Mouse (Mus musculus): ENCODE measurements at regions not wholly inside any gene's neighbourhood (a gene's known extent, or its start where the extent isn't known, plus 50 kb on each side); places are given as distances from the start of the nearest gene placed in this dataset.

- DNase-seq = no peak
These were observed 60.7 kb downstream of the Ifng start for GRCm38 (mm10) chr10:118501571-118501970.

GRCm38 (mm10) chr10:118504811-118505210 lies 64.0 kb downstream of the Ifng start:
- DNase-seq = no peak

DNA sequence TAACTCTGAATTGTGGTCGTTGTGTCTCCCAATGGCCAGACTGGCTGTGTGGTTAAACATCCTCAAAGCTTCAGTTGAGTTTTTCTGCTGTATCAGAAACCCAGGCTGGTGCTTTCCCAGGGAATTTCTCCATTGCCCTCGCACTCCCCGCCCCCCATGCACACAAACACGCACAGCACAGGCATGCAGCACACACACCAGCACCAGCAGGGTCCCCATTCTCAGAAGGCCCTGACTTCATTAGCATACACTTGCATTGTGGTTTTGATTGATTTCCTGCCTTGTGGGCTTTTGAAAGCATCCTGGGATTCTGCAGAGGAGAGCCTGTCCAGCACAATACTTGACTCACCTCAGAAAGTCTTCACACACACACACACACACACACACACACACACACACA lies 65.3 kb downstream of the Ifng start:
- DNase-seq = no peak

- DNase-seq = no peak
These were observed 66.8 kb downstream of the Ifng start for GRCm38 (mm10) chr10:118507630-118508029.

DNA sequence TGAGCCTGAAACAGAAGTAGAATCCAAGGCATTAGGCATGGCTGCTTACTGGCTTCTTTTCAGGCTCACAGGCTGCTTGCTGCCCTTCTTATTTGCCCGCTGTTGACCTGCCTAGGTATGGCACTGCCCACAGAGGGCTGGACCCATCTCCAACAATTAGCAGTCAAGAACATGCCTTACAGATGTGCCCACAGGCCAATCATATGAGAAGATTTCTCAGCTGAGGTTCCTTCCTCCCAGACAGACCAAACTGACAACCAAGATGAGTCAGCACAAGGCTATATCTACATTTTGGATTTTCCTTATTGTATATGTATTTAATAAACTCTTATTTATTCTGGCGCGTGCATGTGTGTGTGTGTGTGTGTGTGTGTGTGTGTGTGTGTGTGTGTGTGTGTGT lies 76.0 kb downstream of the Ifng start:
- no peak for DNase-seq

DNA sequence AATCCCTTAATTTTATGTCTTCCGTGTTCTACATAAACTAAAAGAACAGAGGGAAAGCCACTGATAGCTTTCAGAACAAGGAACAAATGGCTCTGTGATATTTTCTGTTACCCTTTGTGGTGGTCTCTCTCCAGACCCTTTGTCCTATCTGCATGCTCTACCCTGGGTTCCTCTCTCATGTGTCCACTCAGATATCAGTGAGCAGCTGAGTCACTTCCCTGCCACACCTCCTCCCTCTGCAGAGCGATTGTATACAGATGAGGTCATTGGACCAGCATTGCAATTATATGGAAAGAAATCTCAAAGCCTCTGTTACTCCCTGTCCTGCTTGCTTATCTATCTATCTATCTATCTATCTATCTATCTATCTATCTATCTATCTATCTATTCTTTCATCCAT lies 77.1 kb downstream of the Ifng start:
- DNase-seq = no peak

DNA sequence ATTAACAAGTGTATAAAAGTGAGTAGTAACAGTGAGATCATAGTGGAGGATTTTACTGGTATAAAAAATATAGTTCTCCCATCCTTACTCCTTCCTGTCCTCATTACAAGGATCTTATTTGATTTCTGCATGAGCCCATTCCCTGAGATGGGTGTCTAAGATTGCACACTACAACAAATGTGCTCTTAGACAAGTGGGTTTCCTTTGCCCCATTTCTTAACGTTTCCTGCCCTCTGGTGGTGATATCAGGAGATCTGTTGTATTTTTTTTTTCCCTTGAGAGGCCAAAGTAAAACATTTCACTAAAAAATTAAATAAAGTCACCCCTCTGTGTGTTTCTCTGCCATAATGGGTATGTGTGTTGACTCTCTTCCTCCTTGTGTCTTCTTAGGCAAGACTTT lies 105.1 kb downstream of the Ifng start:
- DNase-seq = no peak

- DNase-seq = no peak
These were observed 109.4 kb downstream of the Ifng start for GRCm38 (mm10) chr10:118550201-118550600.

DNA sequence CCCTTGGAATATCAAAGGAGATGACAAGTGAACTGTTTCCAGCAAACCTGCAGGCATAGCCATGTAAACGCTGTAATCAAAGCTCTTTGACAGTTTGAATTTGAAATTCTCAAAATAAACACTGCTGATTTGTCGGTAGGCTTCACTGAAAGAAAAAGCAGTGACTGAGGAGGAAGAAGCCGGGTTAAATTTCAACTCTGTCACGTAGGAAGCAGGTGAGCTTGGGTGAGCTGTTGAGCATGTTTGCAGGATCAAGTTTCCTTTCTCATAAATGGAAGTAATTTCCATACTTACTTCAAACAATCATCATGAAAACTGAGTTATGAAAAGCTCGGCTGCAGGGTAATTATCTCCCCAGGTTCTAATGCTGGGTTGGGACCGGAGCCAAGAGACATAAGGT lies 118.0 kb downstream of the Ifng start:
- DNase-seq = no peak

GRCm38 (mm10) chr10:118564041-118564440 lies 123.2 kb downstream of the Ifng start:
- no peak for DNase-seq

- no peak for DNase-seq
These were observed 123.9 kb downstream of the Ifng start for GRCm38 (mm10) chr10:118564528-118565268.

DNA sequence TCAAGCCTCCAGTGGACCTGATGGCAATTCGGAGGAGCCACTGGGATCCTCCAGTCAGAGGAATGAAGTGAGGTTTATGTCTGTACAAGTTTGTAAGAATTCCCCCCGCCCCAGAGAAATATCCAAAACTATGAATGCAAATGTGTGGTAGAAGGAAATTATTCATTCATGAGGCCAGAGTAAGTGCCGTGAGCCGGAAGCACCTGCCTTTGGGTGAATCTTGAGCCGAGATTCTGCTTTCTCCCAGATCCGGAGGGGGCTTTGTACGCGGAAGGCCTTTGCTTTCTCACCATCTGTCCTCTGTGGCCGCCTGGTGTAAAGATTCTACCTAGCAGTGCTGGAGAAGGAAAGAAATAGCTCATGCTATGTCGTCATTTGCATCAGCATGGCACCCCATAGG lies 127.8 kb downstream of the Ifng start:
- DNase-seq = no peak

GRCm38 (mm10) chr10:118569424-118569823 lies 128.6 kb downstream of the Ifng start:
- no peak for DNase-seq

- DNase-seq = no peak
These were observed 132.4 kb downstream of the Ifng start for GRCm38 (mm10) chr10:118573247-118573646.

GRCm38 (mm10) chr10:118575570-118575969 lies 134.7 kb downstream of the Ifng start:
- DNase-seq = no peak

DNA sequence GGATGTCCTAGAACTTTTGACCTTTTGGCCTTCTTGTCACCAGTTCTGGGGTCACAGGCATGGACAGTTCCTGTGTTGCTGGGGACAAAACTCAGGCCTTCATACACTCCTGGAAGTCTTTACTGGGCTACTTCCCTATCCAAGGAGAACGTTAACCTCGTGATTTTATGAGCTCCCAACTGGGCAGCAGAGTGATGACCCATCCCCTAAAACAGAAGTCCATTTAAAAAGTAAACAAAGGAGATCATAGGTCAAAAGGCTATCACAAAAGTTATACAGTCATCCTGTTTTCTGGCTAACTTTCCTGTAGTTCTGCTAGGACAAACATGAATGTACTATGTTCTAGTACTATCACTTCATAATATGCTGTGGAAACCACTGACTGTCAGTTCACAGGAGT lies 140.5 kb downstream of the Ifng start:
- DNase-seq = no peak

- DNase-seq = no peak
These were observed 145.0 kb downstream of the Ifng start for GRCm38 (mm10) chr10:118585821-118586220.

DNA sequence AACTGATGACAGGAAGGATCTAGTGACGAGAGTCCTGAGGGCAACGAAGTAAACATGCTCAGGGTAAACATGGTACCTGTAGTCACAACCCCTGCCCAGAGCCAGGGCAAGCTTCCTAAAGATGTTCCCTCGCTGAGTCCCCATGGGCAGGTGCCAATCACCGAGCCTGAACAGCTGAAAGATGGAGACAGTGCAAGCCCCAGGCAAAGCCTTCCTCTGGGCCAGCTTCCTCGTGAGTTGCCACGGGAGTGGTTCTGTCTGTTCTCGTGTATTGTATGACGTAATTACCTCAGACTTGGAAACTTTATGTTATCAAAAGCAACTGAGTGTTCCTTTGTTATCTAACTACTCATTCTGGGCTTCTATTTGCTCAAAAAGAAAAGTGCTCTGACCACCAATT lies 147.4 kb downstream of the Ifng start:
- DNase-seq = no peak

DNA sequence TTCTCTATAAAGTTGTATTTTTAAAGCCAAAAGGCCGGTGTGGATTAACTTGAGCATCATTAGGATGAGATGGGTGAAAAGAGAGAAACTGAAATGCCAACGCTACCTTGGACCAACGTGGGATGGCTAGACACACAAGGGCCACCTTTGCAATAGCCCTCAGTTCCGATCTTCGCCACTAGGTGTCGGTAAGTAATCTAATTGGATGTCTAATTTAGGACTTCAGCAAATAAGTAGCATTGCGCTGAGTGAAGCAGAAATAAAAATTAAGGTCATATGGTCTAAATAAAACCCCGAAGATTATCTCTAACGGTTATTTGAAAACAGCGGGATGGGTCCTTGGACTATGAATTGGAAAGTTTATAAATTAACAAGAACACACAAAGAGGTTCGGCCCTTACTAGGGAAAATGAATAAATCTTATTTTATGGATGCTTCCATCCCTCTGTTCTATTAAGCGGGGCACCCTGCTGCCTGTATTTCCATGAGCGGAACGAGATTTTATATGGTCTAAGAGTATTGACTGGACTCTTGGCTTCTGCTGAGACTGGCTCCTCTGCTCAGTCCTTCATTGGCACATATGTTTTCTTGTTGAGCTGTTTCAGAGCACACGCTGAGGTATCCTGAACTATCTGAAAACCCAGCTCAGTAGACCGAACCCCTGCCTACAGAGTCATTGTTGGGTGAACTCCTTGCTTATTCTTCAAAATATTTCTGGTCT lies 152.0 kb downstream of the Ifng start:
- DNase-seq = peak; percentile 75

DNA sequence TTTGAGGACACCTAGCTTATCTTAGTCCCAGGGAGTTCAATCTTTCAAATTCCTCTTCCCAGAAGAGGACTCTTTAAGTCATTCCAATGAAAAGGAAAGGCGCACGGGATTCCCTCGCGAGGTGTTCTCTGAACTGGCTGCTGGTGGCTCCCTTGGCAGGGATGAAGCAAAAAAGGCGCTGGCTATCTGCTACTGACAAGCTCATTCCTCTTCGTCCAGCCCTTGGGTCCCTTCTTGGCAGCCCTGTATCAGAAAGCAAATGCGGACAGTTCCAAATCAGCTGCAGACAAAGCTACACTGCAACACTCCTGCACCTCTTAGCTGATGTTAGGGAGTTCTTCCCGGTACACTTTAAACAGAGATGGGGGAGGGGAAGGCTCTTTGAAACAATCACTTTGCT lies 155.4 kb downstream of the Ifng start:
- DNase-seq = no peak

GRCm38 (mm10) chr10:118598497-118598896 lies 157.7 kb downstream of the Ifng start:
- no peak for DNase-seq

- no peak for DNase-seq
These were observed 158.4 kb downstream of the Ifng start for GRCm38 (mm10) chr10:118599197-118599596.

DNA sequence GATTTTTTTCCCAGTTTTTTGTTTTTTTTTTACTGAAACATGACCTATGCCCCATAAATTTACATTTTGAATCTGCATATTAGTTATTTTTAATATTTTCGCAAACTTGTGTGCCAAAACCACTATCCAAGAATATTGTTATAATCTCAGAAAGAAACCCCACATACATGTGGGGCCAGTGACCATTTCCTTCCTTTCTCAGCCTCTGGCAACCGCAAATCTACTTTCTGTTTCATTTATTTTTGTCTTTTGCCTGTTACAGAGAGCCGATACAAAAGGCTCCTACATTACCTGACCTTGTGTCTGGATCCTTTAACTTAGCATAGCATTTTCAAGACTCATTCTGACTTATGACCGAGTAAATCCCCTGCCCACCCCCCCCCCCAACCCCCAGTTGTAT lies 158.8 kb downstream of the Ifng start:
- no peak for DNase-seq

- DNase-seq = peak; percentile 38
These were observed 162.1 kb downstream of the Ifng start for GRCm38 (mm10) chr10:118602922-118603321.
